Mouse (Mus musculus) heart, embryonic 14.5 days (tissue): ENCODE measurements around the gene Olfr1176. TPM values are rescaled to one million over a fixed set of nuclear protein-coding genes. Genes with fewer than 3 reads are reported as not detected.

Experiments
- ATAC-seq: fragments of 200-750 bp; cut with Nextera tagmentation; 2 replicates; pipeline ENCODE4 v1.8.0; 2017; ENCODE audit warnings: low read depth, moderate TSS enrichment; ENCODE audit not compliant: insufficient number of reproducible peaks, insufficient read depth, low FRiP score
- H3K27ac ChIP-seq, 2 experiments: fragments of 200-500 bp in 1 of 2; fragments of 300-500 bp in 1 of 2; sonication (generic) in 1 of 2; replicated peaks in 1 of 2; 2 replicates each; pipeline ENCODE4 v1.5.1; 2012 to 2014; ENCODE audit warnings: low read depth in 2 of 2, low read length in 2 of 2, control low read depth in 1 of 2, mild to moderate bottlenecking in 1 of 2, mixed read lengths in 1 of 2; ENCODE audit not compliant: control insufficient read depth in 1 of 2, insufficient read depth in 1 of 2
- H3K27me3 ChIP-seq: fragments of 300-500 bp; sonication (generic); 2 replicates; pipeline ENCODE4 v1.6.1; 2014; ENCODE audit warnings: mild to moderate bottlenecking, low read length, control low read depth; ENCODE audit not compliant: control insufficient read depth, insufficient read depth
- H3K36me3 ChIP-seq: fragments of 300-500 bp; sonication (generic); 2 replicates; pipeline ENCODE4 v1.6.1; 2014; ENCODE audit warnings: mild to moderate bottlenecking, control low read depth, low read length, mixed read lengths; ENCODE audit not compliant: control insufficient read depth, insufficient read depth
- H3K4me1 ChIP-seq, 2 experiments: fragments of 200-500 bp in 1 of 2; fragments of 300-500 bp in 1 of 2; sonication (generic) in 1 of 2; 2 replicates each; pipeline ENCODE4 v1.6.1; 2012 to 2014; ENCODE audit warnings: low read length in 2 of 2, control low read depth in 1 of 2, mixed read lengths in 1 of 2; ENCODE audit not compliant: control insufficient read depth in 2 of 2, insufficient read depth in 2 of 2
- H3K4me2 ChIP-seq: fragments of 300-500 bp; sonication (generic); 2 replicates; pipeline ENCODE4 v1.6.1; 2014; ENCODE audit warnings: mild to moderate bottlenecking, low read length
- H3K4me3 ChIP-seq, 2 experiments: fragments of 200-500 bp in 1 of 2; fragments of 300-500 bp in 1 of 2; sonication (generic) in 1 of 2; 2 replicates each; pipeline ENCODE4 v1.5.1; 2012 to 2014; ENCODE audit warnings: low read length in 2 of 2, mild to moderate bottlenecking in 2 of 2, control low read depth in 1 of 2, low read depth in 1 of 2, moderate library complexity in 1 of 2; ENCODE audit not compliant: control insufficient read depth in 1 of 2, insufficient read depth in 1 of 2
- H3K9ac ChIP-seq: fragments of 300-500 bp; sonication (generic); 2 replicates; pipeline ENCODE4 v1.6.1; 2014; ENCODE audit warnings: mild to moderate bottlenecking, low read length
- H3K9me3 ChIP-seq: fragments of 300-500 bp; sonication (generic); 2 replicates; pipeline ENCODE4 v1.6.1; 2016; ENCODE audit warnings: low read length, control low read depth; ENCODE audit not compliant: control insufficient read depth
- WGBS: fragments of 180-500 bp; shearing (Covaris S2); extraction: QIAGEN DNeasy Blood & Tissue Kit; methylation state at CpG from one replicate; pipeline ENCODE4 v1.1.7; 2014; 5-methylcytosine and 5-hydroxymethylcytosine counted together
- polyA plus RNA-seq: library from polyadenylated mRNA; unstranded; fragments of >200 nt; fragmentation: Nextera tagmentation; extraction: Ambion mirVana; gene quantifications from 2 replicates; pipeline ENCODE4 v1.2.1, GENCODE M21; 2014

The Olfr1176 gene
- polyA plus RNA-seq, result not detected in 2 replicates

GRCm38 (mm10) chr2:88336421-88336820 is at the start of gene Olfr1176:
Gene Olfr1176, plus strand, starts transcription at chr2:88336721.
- Histone ChIP-seq H3K4me3 (no peak within 1 kb of the TSS), H3K4me2 (no peak within 1 kb of the TSS), H3K9me3 (no peaks in the 10 kb centered on the region), H3K27me3 (no peaks in the 10 kb centered on the region), H3K9ac (no peak within 1 kb of the TSS), H3K4me1 (no peaks in the 10 kb centered on the region), H3K36me3 (no peaks in the 10 kb centered on the region), H3K27ac (no peak within 1 kb of the TSS)
- WGBS, result 77% methylated on average over 1 of the region's 1 CpGs
- no peak for ATAC-seq

GRCm38 (mm10) chr2:88315035-88315434 is 21.5 kb upstream of the Olfr1176 start, which contains the start of gene Olfr1174-ps:
Gene Olfr1174-ps, minus strand, starts transcription at chr2:88315135.
- no peak within 1 kb of the TSS for H3K4me3 ChIP-seq
- H3K4me1 ChIP-seq, result no peaks in the 10 kb centered on the region
- no peak within 1 kb of the TSS for H3K9ac ChIP-seq
- no peak within 1 kb of the TSS for H3K27ac ChIP-seq
- H3K27me3 ChIP-seq, result no peaks in the 10 kb centered on the region
- H3K9me3 ChIP-seq, result no peaks in the 10 kb centered on the region
- no peaks in the 10 kb centered on the region for H3K36me3 ChIP-seq
- no peak within 1 kb of the TSS for H3K4me2 ChIP-seq
- WGBS, result 82% methylated on average over 4 of the region's 4 CpGs
- no peak for ATAC-seq

- Histone ChIP-seq H3K9me3 (no peaks in the 10 kb centered on the region), H3K9ac (no peak within 1 kb of the TSS), H3K4me2 (no peak within 1 kb of the TSS), H3K27ac (no peak within 1 kb of the TSS), H3K27me3 (no peaks in the 10 kb centered on the region), H3K36me3 (no peaks in the 10 kb centered on the region), H3K4me3 (no peak within 1 kb of the TSS), H3K4me1 (no peaks in the 10 kb centered on the region)
- 79% methylated on average over 2 of the region's 2 CpGs for WGBS
- ATAC-seq, result no peak
Observed at GRCm38 (mm10) chr2:88327115-88327514, 9.4 kb upstream of the Olfr1176 start, which contains the start of gene Olfr1175-ps. Gene Olfr1175-ps, minus strand, starts transcription at chr2:88327215.

- H3K27ac ChIP-seq, result no peak within 1 kb of the TSS
- no peak within 1 kb of the TSS for H3K4me3 ChIP-seq
- H3K4me1 ChIP-seq, result no peaks in the 10 kb centered on the region
- no peaks in the 10 kb centered on the region for H3K36me3 ChIP-seq
- H3K27me3 ChIP-seq, result no peaks in the 10 kb centered on the region
- H3K9ac ChIP-seq, result no peak within 1 kb of the TSS
- no peaks in the 10 kb centered on the region for H3K9me3 ChIP-seq
- no peak for ATAC-seq
- no peak within 1 kb of the TSS for H3K4me2 ChIP-seq
- WGBS, result 71% methylated on average over 1 of the region's 1 CpGs
Observed at GRCm38 (mm10) chr2:88346392-88346791, 9.9 kb downstream of the Olfr1176 start, which contains the start of gene Olfr1177-ps. Gene Olfr1177-ps, minus strand, starts transcription at chr2:88346492.

- no peaks in the 10 kb centered on the region for H3K9me3 ChIP-seq
- no peaks in the 10 kb centered on the region for H3K36me3 ChIP-seq
- H3K4me1 ChIP-seq, result no peaks in the 10 kb centered on the region
- H3K9ac ChIP-seq, result no peak overlapping the region
- H3K4me2 ChIP-seq, result no peak overlapping the region
- H3K4me3 ChIP-seq, result no peak overlapping the region
- H3K27me3 ChIP-seq, result no peaks in the 10 kb centered on the region
- ATAC-seq, result no peak
- 1% methylated on average over 2 of the region's 2 CpGs for WGBS
- no peak overlapping the region for H3K27ac ChIP-seq
Observed at GRCm38 (mm10) chr2:88356304-88356703, 19.8 kb downstream of the Olfr1176 start.

- no peak for ATAC-seq
Observed at GRCm38 (mm10) chr2:88386762-88387161, 50.2 kb downstream of the Olfr1176 start, which contains the start of gene Olfr1178. Gene Olfr1178, plus strand, starts transcription at chr2:88387062.

More at GRCm38 (mm10) chr2:88386762-88387161, 50.2 kb downstream of the Olfr1176 start, which contains the start of gene Olfr1178:
- Histone ChIP-seq H3K36me3 (no peaks in the 10 kb centered on the region), H3K9ac (no peak within 1 kb of the TSS), H3K4me2 (no peak within 1 kb of the TSS), H3K9me3 (no peaks in the 10 kb centered on the region), H3K4me1 (no peaks in the 10 kb centered on the region), H3K27ac (no peak within 1 kb of the TSS), H3K27me3 (no peaks in the 10 kb centered on the region), H3K4me3 (no peak within 1 kb of the TSS)
- WGBS, result 81% methylated on average over 1 of the region's 1 CpGs

Other genes starting within 250 kb of the Olfr1176 start
- gene Olfr1164, start 242.8 kb upstream of the Olfr1176 start, polyA plus RNA-seq, result not detected in 2 replicates
- gene Olfr1166, start 208.4 kb upstream of the Olfr1176 start, polyA plus RNA-seq, result not detected in 2 replicates
- not detected in 2 replicates for gene Olfr1167, start 181.5 kb upstream of the Olfr1176 start, polyA plus RNA-seq
- not detected in 2 replicates for gene Olfr1168, start 154.8 kb upstream of the Olfr1176 start, polyA plus RNA-seq
- not detected in 2 replicates for gene Olfr1170, start 108.4 kb upstream of the Olfr1176 start, polyA plus RNA-seq
- not detected in 2 replicates for gene Olfr1173, start 56.8 kb upstream of the Olfr1176 start, polyA plus RNA-seq
- not detected in 2 replicates for gene Olfr1174-ps, start 21.6 kb upstream of the Olfr1176 start, polyA plus RNA-seq
- gene Olfr1175-ps, start 9.5 kb upstream of the Olfr1176 start, polyA plus RNA-seq, result not detected in 2 replicates
- not detected in 2 replicates for gene Olfr1177-ps, start 9.8 kb downstream of the Olfr1176 start, polyA plus RNA-seq
- not detected in 2 replicates for gene Olfr1178, start 50.3 kb downstream of the Olfr1176 start, polyA plus RNA-seq
- gene Olfr1179, start 69.7 kb downstream of the Olfr1176 start, polyA plus RNA-seq, result not detected in 2 replicates
- not detected in 2 replicates for gene Olfr1180, start 82.4 kb downstream of the Olfr1176 start, polyA plus RNA-seq
- gene Olfr1181, start 89.5 kb downstream of the Olfr1176 start, polyA plus RNA-seq, result not detected in 2 replicates
- not detected in 2 replicates for gene Gm13757, start 112.4 kb downstream of the Olfr1176 start, polyA plus RNA-seq
- not detected in 2 replicates for gene Olfr1183, start 118.1 kb downstream of the Olfr1176 start, polyA plus RNA-seq
- gene Olfr1184, start 146.9 kb downstream of the Olfr1176 start, polyA plus RNA-seq, result not detected in 2 replicates
- not detected in 2 replicates for gene Olfr1185-ps1, start 156.6 kb downstream of the Olfr1176 start, polyA plus RNA-seq
- not detected in 2 replicates for gene Olfr1186, start 181.8 kb downstream of the Olfr1176 start, polyA plus RNA-seq
- not detected in 2 replicates for gene Olfr1188, start 220.2 kb downstream of the Olfr1176 start, polyA plus RNA-seq
- not detected in 2 replicates for gene Olfr1189, start 249.7 kb downstream of the Olfr1176 start, polyA plus RNA-seq